Mouse (Mus musculus) MEL (cell line): ENCODE measurements around the gene Gm49395. TPM values are rescaled to one million over a fixed set of nuclear protein-coding genes. Genes with fewer than 3 reads are reported as not detected.

ENCODE experiments used
- DNase-seq: peaks from one replicate; pipeline ENCODE4 v3.0.0; 2011; ENCODE audit warnings: low read depth, low spot score
- H3K27ac ChIP-seq: 2 replicates; pipeline ENCODE4 v1.5.1; 2012; ENCODE audit warnings: low read depth, mild to moderate bottlenecking, control low read depth, low read length, moderate library complexity; ENCODE audit not compliant: control insufficient read depth
- H3K27me3 ChIP-seq, 2 experiments: fragments of 150-350 bp in 1 of 2; sonication (generic) in 1 of 2; 2 replicates each; pipeline ENCODE4 v1.6.1; 2012; ENCODE audit warnings: low read length in 2 of 2, mild to moderate bottlenecking in 2 of 2, improper control_type of control experiment in 1 of 2, moderate library complexity in 1 of 2; ENCODE audit not compliant: insufficient read depth in 2 of 2, control insufficient read depth in 1 of 2
- H3K36me3 ChIP-seq, 2 experiments: 2 replicates each; pipeline ENCODE4 v1.6.1; 2012 to 2014; ENCODE audit warnings: low read length in 2 of 2, improper control_type of control experiment in 1 of 2, inconsistent platforms in 1 of 2, mild to moderate bottlenecking in 1 of 2; ENCODE audit not compliant: insufficient read depth in 2 of 2, control insufficient read depth in 1 of 2
- H3K4me1 ChIP-seq, 2 experiments: fragments of 150-350 bp in 1 of 2; sonication (generic) in 1 of 2; 2 replicates each; pipeline ENCODE4 v1.6.1; 2012; ENCODE audit warnings: low read length in 2 of 2, improper control_type of control experiment in 1 of 2, mild to moderate bottlenecking in 1 of 2; ENCODE audit not compliant: insufficient read depth in 2 of 2, control insufficient read depth in 1 of 2
- H3K4me3 ChIP-seq, 2 experiments: fragments of 150-350 bp in 1 of 2; sonication (generic) in 1 of 2; 2 replicates each; pipeline ENCODE4 v1.5.1; 2012; ENCODE audit warnings: low read depth in 2 of 2, low read length in 2 of 2, mild to moderate bottlenecking in 2 of 2, moderate library complexity in 2 of 2, control low read depth in 1 of 2, improper control_type of control experiment in 1 of 2; ENCODE audit not compliant: control insufficient read depth in 1 of 2, insufficient read depth in 1 of 2
- H3K79me2 ChIP-seq: 2 replicates; pipeline ENCODE4 v1.6.1; 2012; ENCODE audit warnings: mild to moderate bottlenecking, low read length, moderate library complexity; ENCODE audit not compliant: control insufficient read depth, poor library complexity, insufficient read depth
- H3K9ac ChIP-seq: 2 replicates; pipeline ENCODE4 v1.6.1; 2012; ENCODE audit warnings: low read depth, mild to moderate bottlenecking, control low read depth, low read length, moderate library complexity; ENCODE audit not compliant: control insufficient read depth, poor library complexity, severe bottlenecking
- H3K9me3 ChIP-seq: fragments of 150-350 bp; sonication (generic); replicated peaks from 2 replicates; pipeline ENCODE4 v1.6.1; 2012; ENCODE audit warnings: mild to moderate bottlenecking, low read length, improper control_type of control experiment, moderate library complexity; ENCODE audit not compliant: insufficient read depth
- ETS1 ChIP-seq: IDR thresholded peaks from 2 replicates; pipeline ENCODE4 v1.6.1; 2012; ENCODE audit warnings: low read depth, mild to moderate bottlenecking, inconsistent platforms, low read length, improper control_type of control experiment, moderate library complexity
- GATA1 ChIP-seq: IDR thresholded peaks from 2 replicates; pipeline ENCODE4 v1.6.1; 2011; ENCODE audit warnings: low read depth, low read length, improper control_type of control experiment
- HCFC1 ChIP-seq: IDR thresholded peaks from 2 replicates; pipeline ENCODE4 v1.6.1; 2012; ENCODE audit warnings: low read depth, mild to moderate bottlenecking, inconsistent platforms, low read length, improper control_type of control experiment, moderate library complexity
- MAX ChIP-seq: IDR thresholded peaks from 2 replicates; pipeline ENCODE4 v1.6.1; 2011; ENCODE audit warnings: low read length, improper control_type of control experiment
- MAZ ChIP-seq: IDR thresholded peaks from 2 replicates; pipeline ENCODE4 v1.6.1; 2012; ENCODE audit warnings: low read depth, mild to moderate bottlenecking, inconsistent platforms, low read length, improper control_type of control experiment
- MEF2A ChIP-seq: IDR thresholded peaks from 2 replicates; pipeline ENCODE4 v1.6.1; 2014; ENCODE audit warnings: low read depth, mild to moderate bottlenecking, inconsistent platforms, low read length, improper control_type of control experiment; ENCODE audit not compliant: poor library complexity, insufficient replicate concordance, severe bottlenecking; ENCODE audit errors: extremely low read depth
- MXI1 ChIP-seq: IDR thresholded peaks from 2 replicates; pipeline ENCODE4 v1.6.1; 2011; ENCODE audit warnings: mild to moderate bottlenecking, low read depth, low read length, improper control_type of control experiment
- MYB ChIP-seq: IDR thresholded peaks from 2 replicates; pipeline ENCODE4 v1.6.1; 2011; ENCODE audit warnings: mild to moderate bottlenecking, low read depth, low read length, improper control_type of control experiment
- NELFE ChIP-seq: IDR thresholded peaks from 2 replicates; pipeline ENCODE4 v1.6.1; 2011; ENCODE audit warnings: low read depth, low read length, improper control_type of control experiment
- POLR2AphosphoS5 ChIP-seq: IDR thresholded peaks from 2 replicates; pipeline ENCODE4 v1.6.1; 2012; ENCODE audit warnings: low read depth, borderline replicate concordance, mild to moderate bottlenecking, inconsistent platforms, low read length, moderate library complexity, mixed read lengths
- RAD21 ChIP-seq: IDR thresholded peaks from 2 replicates; pipeline ENCODE4 v1.6.1; 2011; ENCODE audit warnings: mild to moderate bottlenecking, low read depth, low read length, improper control_type of control experiment
- RCOR1 ChIP-seq: IDR thresholded peaks from 2 replicates; pipeline ENCODE4 v1.6.1; 2012; ENCODE audit warnings: low read depth, mild to moderate bottlenecking, inconsistent platforms, low read length, improper control_type of control experiment
- UBTF ChIP-seq: IDR thresholded peaks from 2 replicates; pipeline ENCODE4 v1.6.1; 2012; ENCODE audit warnings: low read depth, mild to moderate bottlenecking, inconsistent platforms, low read length, improper control_type of control experiment, moderate library complexity, borderline replicate concordance; ENCODE audit not compliant: insufficient read depth
- USF1 ChIP-seq: IDR thresholded peaks from 2 replicates; pipeline ENCODE4 v1.6.1; 2014; ENCODE audit warnings: low read depth, mild to moderate bottlenecking, inconsistent platforms, low read length, improper control_type of control experiment, moderate library complexity
- USF2 ChIP-seq, 2 experiments: IDR thresholded peaks; 2 replicates each; pipeline ENCODE4 v1.6.1; 2011 to 2012; ENCODE audit warnings: improper control_type of control experiment in 2 of 2, low read length in 2 of 2, borderline replicate concordance in 1 of 2, inconsistent platforms in 1 of 2, low read depth in 1 of 2, mild to moderate bottlenecking in 1 of 2; ENCODE audit not compliant: insufficient read depth in 1 of 2
- ZC3H11A ChIP-seq: IDR thresholded peaks from 2 replicates; pipeline ENCODE4 v1.6.1; 2012; ENCODE audit warnings: low read depth, mild to moderate bottlenecking, inconsistent platforms, low read length, improper control_type of control experiment
- ZNF384 ChIP-seq: IDR thresholded peaks from 2 replicates; pipeline ENCODE4 v1.6.1; 2012; ENCODE audit warnings: low read depth, mild to moderate bottlenecking, inconsistent platforms, low read length, improper control_type of control experiment
- polyA plus RNA-seq, 2 experiments: library from polyadenylated mRNA; stranded (reverse) in 1 of 2; unstranded in 1 of 2; fragments of >175 nt in 1 of 2; fragments of >200 nt in 1 of 2; gene quantifications; 2 replicates each; pipeline versions ENCODE4 v1.2.1 to v1.2.4; 2012; ENCODE audit warnings: low replicate concordance in 2 of 2, low read depth in 1 of 2; ENCODE audit not compliant: insufficient read length in 2 of 2, insufficient read depth in 1 of 2, missing spikeins in 1 of 2
- total RNA-seq: library from RNA; depleted of rRNA; stranded (reverse); fragments of 300-350 nt; gene quantifications from 2 replicates; pipeline ENCODE4 v1.2.3, GENCODE M21; 2012

Gm49395 gene
- total and polyA plus RNA-seq, 3 experiments, result 0.31 TPM; not detected in 2

DNA sequence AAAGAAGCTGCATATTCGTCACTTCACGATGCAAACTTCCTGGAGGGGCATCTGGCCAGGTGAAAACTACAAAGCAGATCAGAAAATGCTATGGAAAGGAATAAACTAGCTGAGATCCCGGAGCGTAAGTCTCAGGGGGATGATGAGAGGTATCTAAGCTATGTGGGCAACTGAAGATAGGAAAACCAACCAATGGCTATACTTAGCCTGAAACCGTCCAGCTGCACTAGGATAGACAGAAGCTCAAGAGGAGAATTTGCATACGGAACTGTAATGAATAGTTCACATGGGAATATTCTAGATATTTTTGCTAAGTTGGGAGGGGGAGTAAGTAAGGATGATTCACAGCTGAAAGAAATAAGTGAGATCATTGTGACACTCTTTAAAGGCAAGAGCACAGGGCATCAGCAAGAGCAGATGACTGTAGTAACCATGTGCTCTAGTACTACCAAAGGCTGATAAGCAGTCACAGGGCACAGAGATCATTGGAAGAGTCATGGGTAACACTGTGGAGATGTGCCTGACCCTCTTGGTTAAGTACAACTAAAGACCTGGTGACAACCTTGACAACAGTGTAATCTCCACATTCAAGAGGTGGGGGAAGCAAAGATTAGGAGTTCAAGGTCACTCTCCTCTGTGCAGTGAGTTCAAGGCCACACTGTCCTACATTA is 79.5 kb downstream of the Gm49395 start:
- DNase-seq, result no peak
- no peak for TF ChIP-seq RCOR1
- no peak for TF ChIP-seq GATA1
- TF ChIP-seq USF2 (IDR thresholded peaks at IDR 0.05; ENCODE audit: borderline replicate concordance in 1 of 2, insufficient read depth in 1 of 2, low read depth in 1 of 2, low read length in 2 of 2), result no peak
- TF ChIP-seq NELFE, result no peak
- no peak for TF ChIP-seq MAX
- H3K4me1 ChIP-seq, result no peaks in the 10 kb centered on the region
- H3K79me2 ChIP-seq, result no peaks in the 10 kb centered on the region
- H3K9me3 ChIP-seq, result no peaks in the 10 kb centered on the region
- H3K9ac ChIP-seq, result no peak overlapping the region
- H3K27ac ChIP-seq, result no peak overlapping the region
- no peaks in the 10 kb centered on the region for H3K27me3 ChIP-seq
- H3K36me3 ChIP-seq, result no peaks in the 10 kb centered on the region
- H3K4me3 ChIP-seq, result no peak overlapping the region

DNA sequence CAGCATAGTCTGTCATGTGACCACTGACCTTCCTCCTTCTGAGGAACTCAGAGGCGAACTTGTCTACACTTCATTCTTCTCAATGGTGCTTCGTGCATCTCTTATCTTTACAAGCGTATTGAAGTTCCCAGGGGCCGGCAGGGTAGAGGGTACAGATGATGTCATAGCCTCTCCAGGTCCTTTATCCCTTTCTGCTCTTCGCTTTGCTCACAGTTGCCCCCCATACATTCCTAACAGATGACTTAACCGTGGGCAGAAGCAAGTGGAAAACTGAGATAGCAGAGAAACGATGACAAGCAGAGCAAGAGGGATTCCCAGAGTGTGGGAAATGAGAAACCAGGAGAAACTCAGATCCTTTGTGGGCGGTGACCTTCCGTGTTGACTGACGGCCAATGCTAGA is 80.3 kb downstream of the Gm49395 start:
- no peaks in the 10 kb centered on the region for H3K79me2 ChIP-seq
- no peak overlapping the region for H3K4me3 ChIP-seq
- no peaks in the 10 kb centered on the region for H3K9me3 ChIP-seq
- no peak for DNase-seq
- H3K4me1 ChIP-seq, result no peaks in the 10 kb centered on the region
- TF ChIP-seq POLR2AphosphoS5, result no peak
- TF ChIP-seq HCFC1, result no peak
- no peak for TF ChIP-seq MAX
- no peak for TF ChIP-seq MEF2A
- TF ChIP-seq ETS1, result no peak
- TF ChIP-seq MAZ, result no peak
- TF ChIP-seq MXI1, result no peak
- TF ChIP-seq MYB, result no peak
- TF ChIP-seq ZC3H11A, result no peak
- no peak for TF ChIP-seq UBTF
- TF ChIP-seq USF1, result no peak
- TF ChIP-seq RAD21, result no peak
- TF ChIP-seq ZNF384, result no peak
- H3K27me3 ChIP-seq, result no peaks in the 10 kb centered on the region
- no peaks in the 10 kb centered on the region for H3K36me3 ChIP-seq
- H3K27ac ChIP-seq, result no peak overlapping the region
- H3K9ac ChIP-seq, result no peak overlapping the region
